Mouse (Mus musculus) heart, embryonic 14.5 days (tissue): ENCODE measurements around the gene Adam12. TPM values are rescaled to one million over a fixed set of nuclear protein-coding genes. Genes with fewer than 3 reads are reported as not detected.

Source experiments
- ATAC-seq: fragments of 200-750 bp; cut with Nextera tagmentation; 2 replicates; pipeline ENCODE4 v1.8.0; 2017; ENCODE audit warnings: low read depth, moderate TSS enrichment; ENCODE audit not compliant: insufficient number of reproducible peaks, insufficient read depth, low FRiP score
- H3K27ac ChIP-seq, 2 experiments: fragments of 200-500 bp in 1 of 2; fragments of 300-500 bp in 1 of 2; sonication (generic) in 1 of 2; replicated peaks in 1 of 2; 2 replicates each; pipeline ENCODE4 v1.5.1; 2012 to 2014; ENCODE audit warnings: low read depth in 2 of 2, low read length in 2 of 2, control low read depth in 1 of 2, mild to moderate bottlenecking in 1 of 2, mixed read lengths in 1 of 2; ENCODE audit not compliant: control insufficient read depth in 1 of 2, insufficient read depth in 1 of 2
- H3K27me3 ChIP-seq: fragments of 300-500 bp; sonication (generic); 2 replicates; pipeline ENCODE4 v1.6.1; 2014; ENCODE audit warnings: mild to moderate bottlenecking, low read length, control low read depth; ENCODE audit not compliant: control insufficient read depth, insufficient read depth
- H3K36me3 ChIP-seq: fragments of 300-500 bp; sonication (generic); 2 replicates; pipeline ENCODE4 v1.6.1; 2014; ENCODE audit warnings: mild to moderate bottlenecking, control low read depth, low read length, mixed read lengths; ENCODE audit not compliant: control insufficient read depth, insufficient read depth
- H3K4me1 ChIP-seq, 2 experiments: fragments of 200-500 bp in 1 of 2; fragments of 300-500 bp in 1 of 2; sonication (generic) in 1 of 2; 2 replicates each; pipeline ENCODE4 v1.6.1; 2012 to 2014; ENCODE audit warnings: low read length in 2 of 2, control low read depth in 1 of 2, mixed read lengths in 1 of 2; ENCODE audit not compliant: control insufficient read depth in 2 of 2, insufficient read depth in 2 of 2
- H3K4me2 ChIP-seq: fragments of 300-500 bp; sonication (generic); 2 replicates; pipeline ENCODE4 v1.6.1; 2014; ENCODE audit warnings: mild to moderate bottlenecking, low read length
- H3K4me3 ChIP-seq, 2 experiments: fragments of 200-500 bp in 1 of 2; fragments of 300-500 bp in 1 of 2; sonication (generic) in 1 of 2; 2 replicates each; pipeline ENCODE4 v1.5.1; 2012 to 2014; ENCODE audit warnings: low read length in 2 of 2, mild to moderate bottlenecking in 2 of 2, control low read depth in 1 of 2, low read depth in 1 of 2, moderate library complexity in 1 of 2; ENCODE audit not compliant: control insufficient read depth in 1 of 2, insufficient read depth in 1 of 2
- H3K9ac ChIP-seq: fragments of 300-500 bp; sonication (generic); 2 replicates; pipeline ENCODE4 v1.6.1; 2014; ENCODE audit warnings: mild to moderate bottlenecking, low read length
- H3K9me3 ChIP-seq: fragments of 300-500 bp; sonication (generic); 2 replicates; pipeline ENCODE4 v1.6.1; 2016; ENCODE audit warnings: low read length, control low read depth; ENCODE audit not compliant: control insufficient read depth
- WGBS: fragments of 180-500 bp; shearing (Covaris S2); extraction: QIAGEN DNeasy Blood & Tissue Kit; methylation state at CpG from one replicate; pipeline ENCODE4 v1.1.7; 2014; 5-methylcytosine and 5-hydroxymethylcytosine counted together
- polyA plus RNA-seq: library from polyadenylated mRNA; unstranded; fragments of >200 nt; fragmentation: Nextera tagmentation; extraction: Ambion mirVana; gene quantifications from 2 replicates; pipeline ENCODE4 v1.2.1, GENCODE M21; 2014

Gene Adam12
- polyA plus RNA-seq, 1 experiment from 2014 or later: 7.3 TPM

- Histone ChIP-seq H3K4me3 (no peak overlapping the region), H3K9ac (no peak overlapping the region), H3K4me1 (no peaks in the 10 kb centered on the region), H3K27ac (no peak overlapping the region), H3K36me3 (no peaks in the 10 kb centered on the region), H3K27me3 (no peaks in the 10 kb centered on the region), H3K9me3 (0 out of 2 replicates have a peak, but pooled peaks cover 3% of the 10 kb centered on the region), H3K4me2 (no peak overlapping the region)
- 71% methylated on average over 2 of the region's 2 CpGs for WGBS
- ATAC-seq: no peak
These were observed 3.6 kb upstream of the Adam12 start for GRCm38 (mm10) chr7:134235552-134235951.

- H3K9me3 ChIP-seq: no peaks in the 10 kb centered on the region
- WGBS: 58% methylated on average over 3 of the region's 3 CpGs
- H3K4me2 ChIP-seq: no peak overlapping the region
- H3K9ac ChIP-seq: no peak overlapping the region
- peaks cover 7% of the 10 kb centered on the region for H3K27me3 ChIP-seq
- no peak for ATAC-seq
- H3K4me1 ChIP-seq: peaks cover 0 to 7% of the 10 kb centered on the region in 2 experiments; a peak in 2 of 4 replicates
- H3K27ac ChIP-seq: no peak overlapping the region
- H3K36me3 ChIP-seq: no peaks in the 10 kb centered on the region
- no peak overlapping the region for H3K4me3 ChIP-seq
These were observed 1.2 kb downstream of the Adam12 start for GRCm38 (mm10) chr7:134230708-134231107.

- no peak for ATAC-seq
- Histone ChIP-seq H3K4me1 (peaks cover 3 to 7% of the 10 kb centered on the region in 2 experiments; a peak in 3 of 4 replicates), H3K27me3 (peaks cover 9% of the 10 kb centered on the region), H3K9me3 (no peaks in the 10 kb centered on the region), H3K27ac (no peak overlapping the region; a peak in 1 of 4 replicates), H3K9ac (no peak overlapping the region), H3K36me3 (no peaks in the 10 kb centered on the region), H3K4me2 (no peak overlapping the region), H3K4me3 (no peak overlapping the region)
- 24% methylated on average over 2 of the region's 2 CpGs for WGBS
These were observed 2.0 kb downstream of the Adam12 start for GRCm38 (mm10) chr7:134229899-134230298.

GRCm38 (mm10) chr7:134227773-134228455 is 4.0 kb downstream of the Adam12 start:
- Histone ChIP-seq H3K36me3 (no peaks in the 10 kb centered on the region), H3K9ac (no peak overlapping the region), H3K4me3 (no peak overlapping the region), H3K4me1 (peaks cover 7 to 10% of the 10 kb centered on the region in 2 experiments), H3K27ac (no peak overlapping the region), H3K4me2 (no peak overlapping the region), H3K27me3 (peaks cover 9% of the 10 kb centered on the region), H3K9me3 (no peaks in the 10 kb centered on the region)
- ATAC-seq: no peak
- 39% methylated on average over 13 of the region's 13 CpGs for WGBS

GRCm38 (mm10) chr7:134227101-134227500 is 4.8 kb downstream of the Adam12 start:
- H3K27ac ChIP-seq: no peak overlapping the region
- H3K27me3 ChIP-seq: peaks cover 9% of the 10 kb centered on the region
- no peak overlapping the region for H3K4me2 ChIP-seq
- ATAC-seq: no peak
- H3K4me3 ChIP-seq: no peak overlapping the region
- H3K9me3 ChIP-seq: no peaks in the 10 kb centered on the region
- H3K36me3 ChIP-seq: no peaks in the 10 kb centered on the region
- no peak overlapping the region for H3K9ac ChIP-seq
- H3K4me1 ChIP-seq: peaks cover 7 to 10% of the 10 kb centered on the region in 2 experiments
- 92% methylated on average over 4 of the region's 4 CpGs for WGBS

GRCm38 (mm10) chr7:134226231-134226630 is 5.7 kb downstream of the Adam12 start:
- Histone ChIP-seq H3K9ac (no peak overlapping the region), H3K4me2 (no peak overlapping the region), H3K4me1 (peaks cover 7 to 10% of the 10 kb centered on the region in 2 experiments), H3K36me3 (no peaks in the 10 kb centered on the region), H3K4me3 (no peak overlapping the region), H3K27me3 (peaks cover 9% of the 10 kb centered on the region), H3K9me3 (no peaks in the 10 kb centered on the region), H3K27ac (no peak overlapping the region)
- no peak for ATAC-seq
- 79% methylated on average over 3 of the region's 3 CpGs for WGBS

GRCm38 (mm10) chr7:134224741-134225612 is 7.0 kb downstream of the Adam12 start:
- peaks cover 7 to 10% of the 10 kb centered on the region in 2 experiments for H3K4me1 ChIP-seq
- H3K36me3 ChIP-seq: no peaks in the 10 kb centered on the region
- H3K9me3 ChIP-seq: no peaks in the 10 kb centered on the region
- peaks cover 9% of the 10 kb centered on the region for H3K27me3 ChIP-seq
- WGBS: under 1% methylated on average over 85 of the region's 90 CpGs
- peak overlapping the region; percentile 98 for H3K4me2 ChIP-seq
- peak; percentile 43 for ATAC-seq
- H3K27ac ChIP-seq: peak overlapping the region in 1 of 2 experiments; percentile 33; a peak in 2 of 4 replicates
- peak overlapping the region; percentile 64 for H3K9ac ChIP-seq
- H3K4me3 ChIP-seq: peak overlapping the region; percentile 66 to 69
